Mouse (Mus musculus): ENCODE data around the gene Ckap2l.

Gene Ckap2l

DNA sequence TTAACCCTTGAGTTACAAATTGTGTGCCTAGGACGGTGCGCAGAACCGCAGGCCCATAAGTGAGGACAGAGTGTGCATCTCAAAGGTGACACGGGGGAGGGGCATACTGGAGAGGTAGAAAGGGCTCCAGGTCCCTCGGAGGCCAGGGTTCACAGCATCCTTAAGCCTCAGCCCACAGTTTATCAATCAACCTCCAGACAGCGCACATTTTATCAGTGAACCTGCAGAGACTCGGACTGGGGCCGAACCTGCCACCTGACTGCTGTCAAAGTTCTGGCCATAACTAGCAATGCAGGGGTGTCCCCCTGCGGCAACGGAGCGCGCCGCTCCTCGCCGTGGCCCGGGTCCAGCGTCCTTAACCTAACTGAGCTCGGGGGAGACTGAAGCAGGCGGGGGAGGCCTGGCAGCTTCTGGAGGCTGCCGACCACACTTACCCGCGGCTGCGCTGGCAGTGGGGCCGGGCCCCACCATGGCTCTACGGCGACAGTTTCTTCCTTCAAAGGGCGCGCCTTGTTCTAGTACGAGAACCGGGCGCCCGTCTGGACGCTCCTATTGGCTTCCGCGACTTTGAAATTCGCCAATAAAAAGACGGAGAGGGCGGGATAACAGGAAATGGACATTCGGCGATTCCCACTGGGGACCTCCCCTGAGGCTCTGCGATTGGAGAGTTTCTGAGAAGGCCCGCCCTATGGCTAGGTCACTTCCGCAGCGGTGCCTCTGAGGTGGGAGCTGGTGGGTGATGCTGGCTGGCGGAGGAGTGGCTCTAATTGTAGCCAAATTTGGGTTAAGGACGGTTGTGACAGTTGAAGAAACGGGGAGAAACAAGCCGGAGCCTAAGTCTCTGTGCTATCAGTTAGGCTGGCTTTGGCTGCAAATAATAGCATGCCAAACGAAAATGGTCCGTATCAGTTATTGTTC, at the start of gene Ckap2l:
Gene Ckap2l (minus strand): TSS at position 542 of the 918 bp plus-strand sequence.
- peak; percentile 98 for DNase-seq (ENCODE audit: low read depth, low spot score)

DNA sequence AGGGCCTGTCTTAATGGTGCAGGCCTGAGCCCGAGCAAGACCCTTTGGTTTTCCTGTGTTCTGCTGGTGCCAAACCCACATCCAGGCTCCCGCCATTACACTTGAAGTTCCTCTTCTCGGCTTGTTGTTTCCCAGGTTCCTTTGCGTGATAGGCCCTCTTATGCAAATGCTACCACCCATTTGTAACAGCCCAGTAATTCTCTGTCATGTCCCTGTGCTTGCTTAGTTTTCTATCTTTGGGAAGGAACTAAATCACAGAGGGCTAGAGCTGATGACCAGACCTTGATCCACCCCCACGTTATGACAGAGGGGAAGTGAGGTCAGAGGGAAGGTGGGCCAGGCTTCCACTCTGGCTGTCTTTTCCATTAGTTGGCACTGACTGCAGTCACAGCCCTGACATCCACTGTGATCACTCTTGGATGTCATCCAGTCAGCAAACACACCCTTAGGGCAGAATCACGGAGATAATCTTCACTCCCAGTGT, 41.2 kb upstream of the Ckap2l start:
- no peak for DNase-seq (ENCODE audit: low read depth, low spot score)

DNA sequence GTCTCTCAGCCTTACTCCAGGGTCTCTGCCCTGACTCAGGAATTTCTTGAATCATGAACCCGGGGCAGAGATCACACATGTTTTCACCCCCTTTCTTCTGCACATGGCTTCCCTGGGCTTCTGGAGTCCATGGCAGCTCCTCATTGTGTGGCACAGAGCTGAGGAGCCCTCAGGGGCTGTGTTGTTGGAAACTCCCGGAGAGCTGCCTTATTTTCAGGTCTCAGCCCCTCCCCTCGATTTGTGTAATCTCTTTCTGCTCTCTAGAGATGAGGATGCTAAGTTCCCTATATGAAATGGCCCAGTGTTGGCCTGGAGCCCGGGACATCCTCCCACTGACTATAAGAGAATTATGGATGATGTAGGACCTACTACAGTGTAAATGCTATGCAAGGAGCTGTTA, 36.5 kb upstream of the Ckap2l start:
- no peak for DNase-seq (ENCODE audit: low read depth, low spot score)

DNA sequence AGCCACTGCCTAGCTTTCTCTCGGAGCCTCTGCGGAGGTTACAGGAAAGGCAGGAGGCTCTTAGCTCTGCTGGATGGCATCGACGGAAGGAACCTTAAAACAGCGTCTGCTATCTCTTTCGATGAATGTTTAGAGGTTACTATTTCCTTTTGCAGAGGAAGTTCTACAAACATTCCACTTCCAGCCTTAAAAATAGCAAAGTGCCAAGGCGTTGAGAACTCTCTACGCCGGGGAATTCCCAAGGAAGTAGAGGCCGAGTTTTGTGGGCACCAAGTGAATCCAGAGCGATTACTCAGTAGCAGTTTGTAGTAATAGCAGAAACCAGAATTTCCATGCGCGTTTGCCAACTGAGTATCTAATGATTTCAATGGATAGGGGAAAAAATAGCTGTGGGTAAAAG, 33.5 kb upstream of the Ckap2l start:
- no peak for DNase-seq (ENCODE audit: low read depth, low spot score)

DNA sequence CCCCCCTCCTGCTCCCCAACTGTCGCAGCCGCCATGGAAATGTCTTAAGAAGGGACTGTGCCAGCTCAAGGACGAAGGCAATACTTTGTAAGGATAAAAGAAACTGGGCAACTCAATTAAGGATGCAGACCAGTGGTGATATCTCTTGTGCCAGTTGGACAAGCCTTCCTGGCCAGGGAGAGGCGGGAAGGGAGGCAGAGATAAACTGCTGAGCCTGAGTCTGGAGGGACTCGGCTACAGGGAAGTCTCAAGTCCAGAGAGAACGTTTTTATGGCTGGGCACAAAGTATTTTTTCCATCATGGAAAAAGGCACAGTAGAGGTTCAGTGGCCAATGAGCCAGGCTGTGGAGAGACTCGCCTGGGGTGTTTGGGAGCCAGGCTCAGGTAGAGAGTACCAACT, 33.0 kb upstream of the Ckap2l start:
- no peak for DNase-seq (ENCODE audit: low read depth, low spot score)

DNA sequence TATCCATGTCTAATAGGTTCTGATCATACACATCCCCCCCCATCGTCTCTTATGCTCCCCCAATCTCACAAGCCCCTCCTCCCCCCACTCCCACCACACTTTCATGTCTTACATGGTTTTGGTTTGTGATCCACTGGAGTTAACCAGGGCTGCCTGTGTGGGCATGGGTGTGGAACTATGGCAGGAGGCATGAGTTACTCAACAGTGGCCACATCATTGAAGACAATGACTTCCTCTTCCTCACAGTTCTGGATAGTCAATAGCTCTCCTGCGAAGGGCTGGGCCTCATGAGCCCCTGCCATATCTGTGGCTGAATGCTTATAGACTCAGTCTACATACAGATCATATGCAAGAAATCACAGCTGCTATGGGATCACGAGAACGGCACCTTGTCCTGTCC, 31.2 kb upstream of the Ckap2l start:
- no peak for DNase-seq (ENCODE audit: low read depth, low spot score)

DNA sequence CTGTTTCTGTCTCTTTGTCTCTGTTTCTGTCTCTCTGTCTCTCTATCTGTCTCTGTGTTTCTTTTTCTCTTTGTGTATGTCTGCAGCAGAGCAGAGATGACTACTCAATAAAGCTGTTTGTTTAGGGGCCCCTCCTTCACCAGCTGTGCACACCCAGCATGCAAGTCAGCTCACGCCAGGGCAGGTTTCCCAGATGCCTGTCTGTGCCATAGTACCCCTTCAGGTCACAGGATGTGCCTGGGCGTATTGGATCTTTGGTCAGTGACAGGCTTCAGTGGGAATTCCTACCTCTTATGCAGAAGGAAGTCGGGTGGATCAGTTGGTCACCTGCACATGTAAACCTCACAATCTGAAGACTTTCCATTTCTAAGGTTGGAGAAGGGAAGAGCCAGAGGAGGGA, 27.2 kb upstream of the Ckap2l start:
- DNase-seq (ENCODE audit: low read depth, low spot score) = no peak

DNA sequence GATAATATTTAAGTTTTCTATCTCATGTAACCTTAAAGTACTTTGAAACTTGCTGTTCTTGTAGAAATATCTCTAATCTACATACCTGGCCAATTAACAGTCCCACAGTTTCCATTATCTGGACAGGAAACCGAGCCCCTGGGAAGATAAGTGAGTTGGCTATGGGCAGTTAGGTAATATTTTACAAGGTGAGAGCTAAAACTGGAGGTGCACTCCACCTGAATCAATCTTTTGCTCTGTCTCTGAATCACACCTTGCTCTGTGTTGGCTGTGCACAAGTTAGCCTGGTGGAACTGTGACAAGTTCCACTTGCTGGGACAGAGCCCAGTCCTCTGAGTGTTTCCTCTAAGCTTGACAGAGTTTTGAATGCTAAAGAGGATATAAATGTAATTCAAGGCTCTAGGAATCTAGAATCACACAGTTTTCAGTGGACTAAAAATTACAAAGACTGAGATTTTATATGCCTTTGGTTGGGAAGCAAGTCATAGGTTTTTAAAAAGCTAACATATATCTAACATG, 25.2 kb upstream of the Ckap2l start:
- no peak for DNase-seq (ENCODE audit: low read depth, low spot score)

DNA sequence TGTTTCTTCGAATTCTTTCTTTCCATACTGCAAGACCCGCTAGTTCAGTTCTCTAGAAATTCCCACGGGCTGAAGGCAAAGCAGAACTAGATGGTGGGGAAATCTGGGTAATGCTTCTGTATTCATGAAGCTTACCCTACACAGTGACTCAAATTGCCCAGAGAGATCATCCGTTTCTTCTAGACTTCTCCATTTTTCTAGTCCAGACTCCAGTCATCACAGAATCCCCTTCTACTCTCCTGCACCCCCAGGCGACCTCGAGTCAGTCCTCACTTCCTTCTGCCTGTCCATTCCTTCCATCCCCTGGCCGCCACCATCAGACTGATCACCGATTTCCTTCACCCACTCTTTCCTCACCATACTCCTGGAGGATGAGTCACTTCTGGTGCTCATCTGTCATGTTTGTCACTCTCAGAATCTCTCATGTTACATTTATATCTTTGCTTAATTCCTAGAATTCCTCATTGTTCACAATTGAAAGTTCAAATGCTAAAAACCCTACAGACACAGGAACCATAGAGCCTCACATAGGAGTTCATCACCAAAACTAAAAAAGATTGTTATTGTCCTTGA, 23.1 kb upstream of the Ckap2l start:
- no peak for DNase-seq (ENCODE audit: low read depth, low spot score)

DNA sequence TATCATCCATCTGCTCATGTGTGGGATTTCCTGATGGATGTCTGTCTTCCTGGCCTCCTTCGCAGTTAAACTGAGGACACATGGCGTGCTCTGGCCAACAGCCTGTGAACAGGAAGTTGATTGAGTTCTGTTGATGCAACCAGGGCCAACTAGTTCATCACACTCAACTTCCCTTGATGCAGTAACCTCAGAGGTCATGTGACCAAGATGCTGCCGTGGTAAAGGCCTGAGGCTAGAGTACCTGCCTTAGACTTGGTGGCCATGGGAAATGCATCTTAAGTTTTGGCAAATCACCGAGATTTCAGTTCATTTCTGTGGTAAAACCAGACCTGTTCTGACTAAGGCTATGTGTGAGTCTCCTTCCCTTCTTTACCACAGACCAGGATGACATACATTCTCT, 18.8 kb upstream of the Ckap2l start:
- DNase-seq (ENCODE audit: low read depth, low spot score) = no peak

DNA sequence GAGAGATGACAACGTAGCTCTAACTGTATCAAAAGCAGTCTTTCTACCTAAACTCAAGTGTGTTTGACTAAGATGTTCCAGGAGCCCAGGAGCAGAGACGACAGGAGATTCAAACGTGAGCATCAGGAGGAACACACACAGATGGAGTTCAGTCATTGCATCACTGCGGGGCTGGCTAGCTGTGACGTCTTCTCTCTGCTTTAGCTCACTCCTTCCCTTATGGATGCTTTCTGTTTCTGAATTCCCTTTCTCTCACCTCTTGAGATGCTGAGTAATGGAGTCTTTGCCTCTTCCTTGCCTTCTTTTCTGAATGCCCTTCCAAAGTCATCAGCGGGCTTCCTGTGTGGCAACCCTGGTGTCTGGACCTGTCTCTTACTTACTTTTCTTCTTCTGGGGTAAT, 17.9 kb upstream of the Ckap2l start:
- DNase-seq (ENCODE audit: low read depth, low spot score) = no peak

DNA sequence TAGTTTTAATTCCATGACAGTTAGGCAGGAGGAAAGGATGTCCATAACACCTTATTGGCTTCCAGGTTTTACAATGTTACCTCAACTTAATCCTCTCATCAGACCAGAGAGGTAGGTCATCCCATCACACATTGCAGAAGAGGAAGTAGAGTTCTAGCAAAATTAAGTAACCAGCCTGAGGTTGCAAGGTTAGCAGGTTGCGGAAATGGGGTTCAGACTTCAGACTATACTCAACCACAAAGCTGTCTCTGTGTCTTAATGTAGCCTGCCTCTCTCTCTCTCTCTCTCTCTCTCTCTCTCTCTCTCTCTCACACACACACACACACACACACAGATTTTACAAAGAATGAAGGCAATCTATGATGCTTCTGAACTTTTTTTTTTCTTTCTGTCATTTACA, 16.9 kb upstream of the Ckap2l start:
- DNase-seq (ENCODE audit: low read depth, low spot score) = no peak

DNA sequence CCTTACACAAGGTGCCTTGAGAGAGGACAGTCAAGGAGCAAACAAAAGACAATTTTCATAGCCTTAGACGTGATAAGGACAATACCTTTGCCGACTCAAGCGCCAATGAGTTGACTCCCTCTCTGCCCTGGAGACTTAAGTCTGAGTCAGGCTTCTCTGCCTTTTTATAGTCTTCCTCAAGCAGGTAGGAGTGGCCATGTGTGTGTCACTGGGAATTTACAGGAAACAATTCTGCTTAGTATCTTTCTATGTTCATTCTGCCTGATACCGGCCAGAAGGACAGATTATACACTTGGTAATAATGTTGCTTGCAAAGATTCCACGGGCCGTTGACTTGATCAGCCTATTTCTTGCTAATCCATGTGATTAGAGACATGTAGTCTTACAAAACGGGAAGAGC, 12.8 kb upstream of the Ckap2l start, which contains the start of gene Il1a:
Gene Il1a (minus strand): TSS at position 137 of the 400 bp plus-strand sequence.
- no peak for DNase-seq (ENCODE audit: low read depth, low spot score)

DNA sequence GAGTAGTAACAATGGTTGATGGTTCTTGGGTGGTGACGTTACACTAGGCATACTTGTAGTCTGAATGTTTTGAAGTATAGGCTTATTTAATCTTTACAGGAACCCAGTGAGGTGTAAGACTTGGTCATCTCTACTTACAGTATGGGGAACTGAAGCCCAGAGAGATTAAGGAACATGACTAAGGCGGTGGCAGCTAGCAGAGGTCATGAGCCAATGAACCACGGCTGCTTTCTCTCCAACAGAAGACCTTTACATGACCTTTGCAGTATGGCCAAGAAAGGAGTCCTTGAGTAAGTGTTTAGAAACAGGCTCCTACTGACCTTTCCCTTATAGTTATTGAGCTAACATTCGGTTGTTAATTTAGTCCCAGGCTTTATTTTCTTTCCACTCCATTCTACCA, 9.0 kb upstream of the Ckap2l start:
- no peak for DNase-seq (ENCODE audit: low read depth, low spot score)

DNA sequence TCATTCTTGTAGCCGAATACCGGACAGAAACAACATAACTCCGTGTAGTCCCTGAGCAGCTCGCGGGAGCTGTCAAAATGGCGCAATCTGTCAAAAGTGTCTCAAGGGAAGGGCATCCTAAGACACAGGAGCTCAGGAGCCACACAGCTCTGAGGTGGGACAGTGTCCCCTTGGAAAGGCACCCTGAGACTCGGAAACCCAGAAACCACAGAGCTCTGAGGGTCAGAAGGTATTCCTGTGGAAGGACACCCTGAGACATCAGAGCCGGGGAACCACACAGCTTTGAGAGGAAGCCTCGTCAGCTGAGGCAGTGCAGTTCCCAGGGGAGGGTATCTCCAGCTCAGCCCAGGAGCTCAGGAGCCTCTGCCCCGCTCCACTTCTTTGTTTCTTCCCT, 574 bp upstream of the Ckap2l start:
- DNase-seq (ENCODE audit: low read depth, low spot score) = peak; percentile 30

DNA sequence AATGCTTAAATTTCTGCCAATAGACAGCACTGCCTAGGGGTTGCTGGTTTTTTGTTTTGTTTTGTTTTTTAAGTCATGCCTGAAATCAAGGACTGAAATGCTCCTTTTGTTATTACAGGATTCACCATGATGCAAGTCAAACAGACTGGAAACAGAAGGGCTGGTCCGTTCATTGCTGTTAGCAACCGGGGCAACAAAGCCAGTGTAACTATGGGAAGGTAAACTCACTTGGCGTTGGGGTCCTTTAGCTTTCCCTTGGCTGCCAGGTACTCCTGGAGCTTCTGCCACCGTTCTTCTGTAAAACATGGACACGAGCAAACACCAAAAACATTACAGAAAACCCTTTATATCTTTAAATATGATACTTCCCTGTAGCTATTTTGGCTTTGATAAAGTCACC, 926 bp downstream of the Ckap2l start:
- DNase-seq (ENCODE audit: low read depth, low spot score) = no peak

DNA sequence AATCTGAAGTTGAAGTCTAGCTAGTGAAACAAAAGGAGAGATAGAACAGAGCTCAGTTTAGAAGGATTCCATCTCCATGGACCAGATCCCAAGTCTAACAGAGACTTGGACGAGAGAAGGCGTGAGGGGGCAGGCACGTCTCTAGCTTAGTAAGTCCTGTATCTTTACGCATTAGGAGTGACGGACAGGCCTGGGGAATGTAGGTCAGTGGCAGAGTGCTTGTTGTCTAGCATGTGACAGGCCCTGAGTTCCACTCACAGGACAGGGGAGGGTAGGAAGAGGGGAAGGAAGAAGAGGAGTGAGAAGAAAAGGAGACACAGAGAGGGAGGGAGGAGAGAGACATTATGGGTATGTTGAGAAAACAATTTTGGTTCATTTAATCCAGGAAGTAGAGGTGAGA, 1.9 kb downstream of the Ckap2l start:
- no peak for DNase-seq (ENCODE audit: low read depth, low spot score)

DNA sequence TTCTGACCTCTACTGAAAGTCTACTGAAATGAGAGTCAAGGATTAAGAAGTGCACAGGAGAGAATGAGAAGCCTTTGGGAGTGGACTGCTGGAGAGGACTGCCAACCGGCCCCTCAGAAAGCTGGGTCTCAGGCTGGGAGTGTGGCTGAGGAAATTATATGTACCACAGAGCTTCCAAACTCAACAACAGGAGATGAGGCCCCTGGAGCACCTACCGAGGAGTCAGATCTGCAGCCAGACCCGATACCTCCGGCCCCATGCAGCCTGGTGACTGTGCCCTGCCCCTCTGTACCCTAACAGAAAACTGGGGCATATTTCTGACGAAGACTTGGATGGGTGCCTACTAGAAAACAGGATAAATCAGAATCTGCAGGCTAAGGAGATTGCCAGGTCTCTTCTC, 23.2 kb downstream of the Ckap2l start:
- no peak for DNase-seq (ENCODE audit: low read depth, low spot score)

DNA sequence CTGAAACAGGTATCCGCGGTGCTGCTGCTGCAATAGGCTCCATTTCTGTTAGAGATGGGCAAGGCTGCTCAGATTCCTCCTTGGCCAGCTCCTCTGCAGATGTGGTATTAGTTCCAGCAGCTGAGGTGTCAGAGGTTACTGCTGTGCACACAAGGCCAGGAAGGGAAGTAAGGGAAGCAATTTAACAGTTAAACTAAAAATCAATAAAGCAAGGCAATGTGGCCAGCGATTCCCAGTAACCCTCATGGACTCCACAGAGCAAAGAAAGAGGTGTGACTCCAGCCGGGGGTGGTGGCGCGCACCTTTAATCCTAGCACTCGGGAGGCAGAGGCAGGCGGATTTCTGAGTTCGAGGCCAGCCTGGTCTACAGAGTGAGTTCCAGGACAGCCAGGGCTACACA, 26.4 kb downstream of the Ckap2l start:
- DNase-seq (ENCODE audit: low read depth, low spot score) = no peak

DNA sequence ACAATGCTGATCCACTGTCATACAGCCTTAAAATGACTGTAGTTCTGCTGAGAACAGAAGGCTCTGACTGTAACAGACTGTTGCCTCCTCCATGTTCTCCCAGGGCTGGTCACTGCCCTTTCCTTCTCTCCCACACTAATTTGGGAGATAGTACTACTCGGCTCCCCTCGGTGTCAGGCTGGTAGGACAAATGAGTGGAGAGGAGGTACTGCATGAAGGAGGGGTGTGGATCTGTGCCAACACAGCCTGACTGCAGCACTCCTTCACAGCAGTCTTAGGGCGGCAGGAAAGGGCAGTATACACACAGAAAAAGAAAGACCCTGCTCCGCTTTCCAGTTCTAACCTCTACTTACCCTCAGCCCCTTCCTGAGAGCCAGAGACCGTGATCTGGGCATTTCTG, 27.0 kb downstream of the Ckap2l start:
- no peak for DNase-seq (ENCODE audit: low read depth, low spot score)

DNA sequence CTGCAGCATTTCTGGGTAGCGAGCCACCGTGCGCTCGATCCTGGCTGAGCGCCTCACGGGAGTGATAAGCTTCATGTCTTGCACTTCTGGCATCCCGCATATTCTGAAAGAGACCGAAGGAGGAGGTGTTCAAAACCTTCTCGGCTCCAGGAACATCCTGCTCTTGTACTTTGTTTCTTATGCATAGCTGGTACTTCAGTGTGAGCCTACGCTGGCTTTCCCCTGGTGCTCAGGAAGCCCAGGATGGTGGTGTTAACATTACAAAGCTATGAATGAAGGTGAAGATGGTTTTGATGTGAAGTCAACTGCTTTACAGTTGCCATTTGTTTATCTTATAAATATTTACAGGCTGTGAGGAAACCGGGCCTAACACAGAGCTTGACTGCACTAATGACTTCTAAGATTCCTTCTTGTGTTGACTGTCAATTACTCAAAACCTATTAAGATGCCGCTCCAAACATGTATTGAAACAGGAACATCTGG, 27.8 kb downstream of the Ckap2l start:
- DNase-seq (ENCODE audit: low read depth, low spot score) = no peak

DNA sequence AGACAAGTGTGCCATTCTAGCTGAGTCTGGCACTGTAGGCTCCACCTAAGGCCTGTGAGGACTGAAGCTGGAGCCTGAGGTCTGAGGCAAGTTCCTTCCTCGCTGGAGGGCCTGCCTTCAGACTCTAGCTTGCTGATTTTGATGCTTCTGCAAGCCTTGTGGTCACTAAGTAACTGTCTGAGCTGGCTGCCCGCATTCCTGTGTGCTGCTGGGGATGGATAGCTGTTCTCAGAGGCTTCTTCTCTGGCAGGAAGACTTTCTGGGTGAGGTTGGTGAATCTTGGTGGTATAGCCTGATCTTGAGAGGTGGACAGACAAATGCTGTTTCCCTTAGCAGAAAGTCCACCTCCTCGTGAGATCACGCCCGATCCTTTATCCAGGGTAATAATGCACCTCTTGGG, 29.3 kb downstream of the Ckap2l start:
- no peak for DNase-seq (ENCODE audit: low read depth, low spot score)

DNA sequence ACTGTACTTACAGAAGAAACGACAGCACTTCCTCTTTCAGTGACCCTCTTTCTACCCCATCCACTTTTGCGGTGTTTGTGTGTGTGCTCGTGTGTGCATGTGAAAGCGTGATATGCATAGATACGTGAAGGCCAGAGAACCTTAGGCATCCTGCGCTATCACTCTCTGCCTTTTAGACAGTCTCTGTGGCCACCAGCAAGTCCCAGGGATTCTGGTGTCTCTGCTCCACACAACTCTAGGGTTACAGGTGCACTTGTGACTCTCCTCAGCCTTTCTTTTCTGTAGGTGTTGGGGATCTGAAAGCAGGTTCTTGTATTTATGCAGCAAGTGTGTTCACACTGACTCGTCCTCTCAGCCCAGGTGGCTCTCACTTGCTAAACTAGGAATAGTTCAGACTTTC, 31.7 kb downstream of the Ckap2l start:
- DNase-seq (ENCODE audit: low read depth, low spot score) = no peak

Measured in brain, embryonic 18.5 days (tissue).